Mouse (Mus musculus) heart, embryonic 15.5 days (tissue): ENCODE measurements at regions not wholly inside any gene's neighbourhood (a gene's known extent, or its start where the extent isn't known, plus 50 kb on each side); places are given as distances from the start of the nearest gene placed in this dataset. TPM values are rescaled to one million over a fixed set of nuclear protein-coding genes. Genes with fewer than 3 reads are reported as not detected.

Experiments used
- ATAC-seq: fragments of 200-750 bp; cut with Nextera tagmentation; replicated peaks from 2 replicates; pipeline ENCODE4 v1.8.0; 2017; ENCODE audit warnings: low read depth, moderate TSS enrichment; ENCODE audit not compliant: insufficient number of reproducible peaks, insufficient read depth, low FRiP score
- H3K27ac ChIP-seq: fragments of 300-500 bp; sonication (generic); 2 replicates; pipeline ENCODE4 v1.5.1; 2015; ENCODE audit warnings: mild to moderate bottlenecking, inconsistent platforms
- H3K27me3 ChIP-seq: fragments of 300-500 bp; sonication (generic); 2 replicates; pipeline ENCODE4 v1.6.1; 2015; ENCODE audit warnings: inconsistent platforms
- H3K36me3 ChIP-seq: fragments of 300-500 bp; sonication (generic); 2 replicates; pipeline ENCODE4 v1.6.1; 2015; ENCODE audit warnings: mild to moderate bottlenecking, inconsistent platforms
- H3K4me1 ChIP-seq: fragments of 300-500 bp; sonication (generic); replicated peaks from 2 replicates; pipeline ENCODE4 v1.6.1; 2015; ENCODE audit warnings: inconsistent platforms
- H3K4me2 ChIP-seq: fragments of 300-500 bp; sonication (generic); 2 replicates; pipeline ENCODE4 v1.6.1; 2015; ENCODE audit warnings: inconsistent platforms, mild to moderate bottlenecking, moderate library complexity
- H3K4me3 ChIP-seq: fragments of 300-500 bp; sonication (generic); 2 replicates; pipeline ENCODE4 v1.5.1; 2015; ENCODE audit warnings: mild to moderate bottlenecking, inconsistent platforms
- H3K9ac ChIP-seq: fragments of 300-500 bp; sonication (generic); 2 replicates; pipeline ENCODE4 v1.6.1; 2015; ENCODE audit warnings: mild to moderate bottlenecking, inconsistent platforms
- H3K9me3 ChIP-seq: fragments of 300-500 bp; sonication (generic); replicated peaks from 2 replicates; pipeline ENCODE4 v1.6.1; 2016; ENCODE audit warnings: inconsistent platforms
- WGBS: fragments of 180-500 bp; shearing (Covaris S2); methylation state at CpG from one replicate; pipeline ENCODE4 v1.1.7; 2015; ENCODE audit warnings: mixed read lengths; 5-methylcytosine and 5-hydroxymethylcytosine counted together
- microRNA-seq: library from miRNA; unstranded; fragments of <30 nt; microRNA quantifications from one replicate; pipeline ENCODE4, GENCODE M21; 2016

GRCm38 (mm10) chr2:84266158-84266557, 159.1 kb downstream of the Calcrl start:
- Histone ChIP-seq H3K36me3 (no peaks in the 10 kb centered on the region), H3K27me3 (no peaks in the 10 kb centered on the region), H3K4me2 (no peak overlapping the region), H3K9ac (no peak overlapping the region), H3K4me3 (no peak overlapping the region), H3K4me1 (no peaks in the 10 kb centered on the region; the same call in 1 of the 2 replicates), H3K27ac (no peak overlapping the region), H3K9me3 (no peaks in the 10 kb centered on the region)
- 40% methylated on average over 4 of the region's 4 CpGs for WGBS
- ATAC-seq, result no peak

GRCm38 (mm10) chr2:84266883-84267554, 158.2 kb downstream of the Calcrl start:
- no peaks in the 10 kb centered on the region for H3K27me3 ChIP-seq
- 52% methylated on average over 6 of the region's 6 CpGs for WGBS
- H3K9me3 ChIP-seq, result no peaks in the 10 kb centered on the region
- H3K4me1 ChIP-seq, result no peaks in the 10 kb centered on the region; the same call in 1 of the 2 replicates
- no peak overlapping the region for H3K4me2 ChIP-seq
- no peak overlapping the region for H3K27ac ChIP-seq
- H3K36me3 ChIP-seq, result no peaks in the 10 kb centered on the region
- H3K4me3 ChIP-seq, result no peak overlapping the region
- no peak for ATAC-seq
- H3K9ac ChIP-seq, result no peak overlapping the region

GRCm38 (mm10) chr2:84274038-84274724, 151.0 kb downstream of the Calcrl start:
- 65% methylated on average over 6 of the region's 6 CpGs for WGBS
- Histone ChIP-seq H3K27me3 (no peaks in the 10 kb centered on the region), H3K27ac (no peak overlapping the region), H3K9ac (no peak overlapping the region), H3K4me3 (no peak overlapping the region), H3K4me2 (no peak overlapping the region), H3K36me3 (no peaks in the 10 kb centered on the region), H3K9me3 (no peaks in the 10 kb centered on the region), H3K4me1 (no peaks in the 10 kb centered on the region)
- ATAC-seq, result no peak

- no peak for ATAC-seq
- Histone ChIP-seq H3K36me3 (no peaks in the 10 kb centered on the region), H3K9me3 (no peaks in the 10 kb centered on the region), H3K9ac (no peak overlapping the region), H3K4me3 (no peak overlapping the region), H3K4me2 (no peak overlapping the region), H3K27me3 (no peaks in the 10 kb centered on the region), H3K4me1 (no peaks in the 10 kb centered on the region), H3K27ac (no peak overlapping the region)
- 73% methylated on average over 1 of the region's 1 CpGs for WGBS
Observed at GRCm38 (mm10) chr2:84277181-84277580, 148.0 kb downstream of the Calcrl start.

Small RNA genes in the stretch of these regions (microRNA-seq; reads per million reads assigned to microRNA genes)
- not detected for gene Gm25972
